Mouse (Mus musculus) brain, embryonic 14.5 days (tissue): ENCODE measurements at regions not wholly inside any gene's neighbourhood (a gene's known extent, or its start where the extent isn't known, plus 50 kb on each side); places are given as distances from the start of the nearest gene placed in this dataset.
"Not testable (repeated sequence)": the region's sequence is repeated elsewhere in the genome, so short reads cannot be mapped to it uniquely, and the experiment has no call there.

Source experiments
- DNase-seq: peaks from one replicate; pipeline ENCODE4 v3.0.0-alpha.2; 2011; ENCODE audit warnings: low read depth
- CTCF ChIP-seq: fragments of 200-500 bp; IDR thresholded peaks from 2 replicates; pipeline ENCODE4 v1.5.1; 2012; ENCODE audit warnings: inconsistent platforms, mild to moderate bottlenecking, moderate library complexity, borderline replicate concordance; ENCODE audit not compliant: insufficient read depth, insufficient read length; ENCODE audit errors: extremely low read depth
- POLR2A ChIP-seq: fragments of 200-500 bp; IDR thresholded peaks from 2 replicates; pipeline ENCODE4 v1.6.1; 2012; ENCODE audit warnings: mild to moderate bottlenecking, inconsistent platforms, borderline replicate concordance; ENCODE audit not compliant: poor library complexity, insufficient read depth, insufficient read length, severe bottlenecking; ENCODE audit errors: extremely low read depth

DNA sequence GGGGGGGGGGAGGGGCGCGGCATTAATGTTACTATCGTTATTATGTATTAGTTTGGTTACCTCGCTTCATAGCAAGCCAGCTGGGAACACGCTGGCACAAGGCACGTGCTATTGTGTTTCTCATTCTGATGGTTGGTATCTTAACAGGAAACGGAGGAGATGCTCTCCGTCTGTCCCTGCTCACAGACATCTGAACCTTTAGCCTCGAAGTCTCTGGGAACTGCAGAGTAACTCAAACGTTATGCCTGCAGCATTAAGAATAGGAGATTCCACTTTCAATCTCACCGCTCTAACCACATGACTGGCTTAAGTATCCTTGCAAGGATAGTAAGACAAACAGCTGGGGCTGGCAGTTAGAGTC, 80.0 kb downstream of the Nfkbiz start:
- no peak for TF ChIP-seq POLR2A
- no peak for TF ChIP-seq CTCF
- DNase-seq: no peak

DNA sequence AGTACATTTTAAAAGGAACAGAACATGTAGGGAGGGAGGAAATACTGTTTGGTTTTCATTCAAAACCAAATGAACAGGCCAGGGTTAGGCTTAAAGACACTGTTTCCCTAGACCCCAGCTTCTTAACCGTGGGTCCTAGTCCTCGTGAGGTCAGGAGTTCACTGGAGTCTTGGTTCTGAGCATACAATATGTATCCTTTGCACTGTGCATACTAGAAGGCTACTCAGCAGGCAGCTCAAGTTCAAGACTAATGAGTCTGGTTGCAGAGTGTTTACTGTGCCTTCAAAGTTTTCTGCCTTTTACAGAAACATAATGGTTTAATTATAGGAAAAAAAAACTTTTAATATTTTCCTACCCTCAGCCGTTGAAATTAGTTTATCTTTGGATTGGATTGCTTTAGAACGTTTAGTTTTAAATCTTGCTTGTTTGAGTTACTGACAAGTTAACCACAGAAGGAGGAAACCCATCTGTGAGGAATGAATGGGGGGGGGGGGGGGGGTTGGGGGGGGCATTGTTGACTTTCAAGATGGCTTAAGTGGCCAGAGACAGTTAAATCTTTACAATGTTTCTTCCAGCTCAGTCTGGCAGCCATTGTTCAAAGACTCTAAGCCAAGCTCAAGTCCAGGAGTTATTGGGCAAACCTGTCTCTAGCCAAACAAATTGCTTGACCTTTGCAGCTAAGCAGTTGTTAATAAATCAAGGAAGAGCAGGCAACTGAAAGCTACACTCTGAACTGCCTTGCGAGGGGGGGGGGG, 80.6 kb downstream of the Nfkbiz start:
- no peak for TF ChIP-seq POLR2A
- no peak for TF ChIP-seq CTCF
- no peak for DNase-seq

DNA sequence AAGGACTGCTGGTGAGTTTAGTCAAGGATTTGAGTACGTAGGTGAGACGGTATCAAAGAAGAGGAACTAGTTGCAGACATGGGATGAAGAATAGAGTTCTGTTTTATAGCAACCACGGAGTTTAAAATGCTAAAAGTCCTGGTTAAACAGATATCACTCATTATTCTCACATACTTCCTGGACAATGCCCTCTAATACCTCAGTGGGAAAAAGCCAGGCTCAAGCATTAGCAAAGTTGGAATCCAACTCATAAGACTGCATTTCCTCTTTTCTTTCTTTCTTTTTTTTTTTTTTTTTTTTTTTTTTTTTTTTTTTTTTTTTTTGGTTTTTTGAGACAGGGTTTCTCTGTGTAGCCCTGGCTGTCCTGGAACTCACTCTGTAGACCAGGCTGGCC, 81.3 kb downstream of the Nfkbiz start:
- not testable (repeated sequence) for DNase-seq

DNA sequence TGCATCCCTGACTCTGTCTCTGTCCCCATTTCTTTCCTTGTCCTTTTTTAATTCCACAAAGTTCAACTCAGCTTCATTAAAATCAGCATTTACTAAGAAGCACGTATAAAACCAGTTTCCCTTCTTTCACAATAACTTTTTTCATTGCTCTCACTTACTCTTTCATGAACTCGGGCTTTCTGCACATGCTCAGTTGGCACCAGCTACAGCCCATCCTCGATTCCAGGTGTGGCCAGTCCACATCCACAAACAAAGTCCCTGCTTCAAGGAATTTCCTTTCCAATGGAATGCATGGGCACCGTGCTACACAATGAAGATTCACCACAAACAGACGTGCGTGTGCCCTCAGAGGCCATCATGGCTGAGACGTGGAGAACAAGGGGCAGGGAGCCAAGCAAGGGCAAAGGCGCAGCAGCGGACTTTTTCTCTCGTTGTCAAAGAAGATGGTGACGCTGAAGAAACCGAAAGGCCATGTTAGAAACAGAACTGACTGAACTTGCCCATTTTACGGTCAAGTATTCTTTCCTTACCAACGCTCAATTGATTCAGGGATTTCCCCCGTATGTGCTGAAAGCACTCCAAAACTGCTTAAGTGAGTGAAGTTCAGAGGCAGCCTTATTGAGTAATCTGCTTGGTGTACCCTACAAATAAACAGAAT, 81.8 kb downstream of the Nfkbiz start:
- DNase-seq: no peak
- TF ChIP-seq CTCF (no peak), POLR2A (no peak)

DNA sequence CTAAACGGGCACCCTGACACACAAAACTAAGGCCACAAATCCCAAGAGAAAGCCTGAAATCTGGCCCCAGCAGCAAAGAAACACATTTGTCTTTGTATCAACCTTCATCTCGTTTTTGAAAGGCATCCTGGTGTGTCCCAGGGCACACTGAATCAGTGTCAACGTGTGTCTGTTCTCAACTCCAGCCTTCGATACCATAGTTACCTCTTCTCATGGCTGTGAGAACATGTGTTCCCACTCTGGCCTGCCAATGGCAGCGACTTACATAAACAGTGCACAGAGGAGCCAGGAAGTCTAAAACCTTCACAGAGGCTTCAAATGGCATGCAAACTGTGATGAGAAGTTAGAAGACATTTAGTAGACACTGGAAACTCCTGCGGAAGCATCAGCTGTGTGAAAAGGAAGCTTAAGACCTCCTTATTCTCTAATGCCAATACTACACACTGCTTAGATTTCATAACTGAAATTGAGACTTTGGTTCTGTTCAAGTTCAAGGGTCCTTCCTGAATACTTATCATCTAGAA, 83.3 kb downstream of the Nfkbiz start:
- DNase-seq: no peak
- TF ChIP-seq CTCF: no peak
- TF ChIP-seq POLR2A: no peak

DNA sequence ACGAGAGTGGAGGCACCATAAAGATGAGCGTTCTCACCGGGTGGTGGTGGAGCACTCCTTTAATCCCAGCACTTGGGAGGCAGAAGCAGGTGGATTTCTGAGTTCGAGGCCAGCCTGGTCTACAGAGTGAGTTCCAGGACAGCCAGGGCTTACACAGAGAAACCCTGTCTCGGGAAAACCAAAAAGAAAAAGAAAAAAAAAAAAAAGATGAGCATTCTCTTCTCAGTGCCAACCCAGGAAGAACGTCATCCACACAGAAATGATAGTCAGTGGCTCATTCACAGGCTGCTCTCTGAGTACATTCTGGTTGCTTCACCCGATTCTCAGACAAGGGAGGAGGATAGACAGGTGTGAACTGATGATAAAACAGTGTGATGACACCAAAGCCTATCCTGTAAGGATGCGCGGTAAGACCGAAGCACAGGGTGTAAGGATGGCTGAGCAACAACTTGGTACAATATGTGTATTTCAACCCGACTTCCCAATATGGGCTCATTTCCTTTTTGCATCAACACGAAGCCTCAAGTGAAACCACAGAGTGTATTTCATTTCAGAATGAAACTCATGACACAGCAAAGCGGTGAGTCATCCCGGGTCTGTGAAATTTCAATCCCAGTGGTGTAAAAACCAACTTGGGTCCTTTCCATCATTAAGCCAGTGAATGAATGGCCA, 84.5 kb downstream of the Nfkbiz start:
- no peak for DNase-seq
- TF ChIP-seq CTCF (no peak), POLR2A (no peak)

DNA sequence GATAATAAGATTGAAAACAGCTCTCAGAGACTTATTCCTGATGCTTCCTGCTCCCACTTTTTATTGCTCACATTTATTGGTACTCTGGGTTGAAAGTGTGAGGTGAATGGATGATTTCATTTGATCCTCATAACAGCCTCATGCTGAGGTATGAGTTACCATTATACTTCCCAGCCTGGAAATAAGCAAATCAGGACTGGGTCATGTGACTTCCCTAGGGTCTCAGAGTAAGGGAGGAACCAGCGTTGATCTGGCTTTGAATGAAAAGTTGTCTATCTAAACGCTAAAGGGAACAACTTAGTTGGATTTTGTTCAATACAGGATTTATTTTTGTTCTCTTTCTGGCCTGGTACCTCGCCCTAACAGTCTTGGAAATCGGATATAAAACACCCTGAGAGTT, 85.3 kb downstream of the Nfkbiz start:
- TF ChIP-seq POLR2A (no peak), CTCF (no peak)
- DNase-seq: no peak

DNA sequence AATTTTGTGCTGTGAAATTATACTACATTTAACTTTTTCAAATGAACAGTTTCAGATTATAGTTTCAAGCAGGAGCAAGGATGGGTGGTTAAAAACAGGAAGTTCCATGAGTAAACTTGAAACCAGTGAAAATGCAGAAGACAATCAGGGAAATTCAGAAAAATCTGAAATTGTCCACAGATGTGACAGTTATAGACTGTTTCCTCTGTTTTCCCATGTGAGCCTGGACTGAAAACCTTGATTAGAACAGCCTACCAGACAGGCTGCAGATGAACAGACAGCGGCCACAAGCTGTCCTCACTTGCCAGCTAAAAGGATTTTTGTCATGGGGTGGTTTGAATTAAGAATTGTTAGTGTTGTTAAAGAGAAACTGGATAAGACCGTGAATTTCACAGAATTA, 91.4 kb downstream of the Nfkbiz start:
- no peak for DNase-seq
- TF ChIP-seq CTCF: no peak
- TF ChIP-seq POLR2A: no peak

DNA sequence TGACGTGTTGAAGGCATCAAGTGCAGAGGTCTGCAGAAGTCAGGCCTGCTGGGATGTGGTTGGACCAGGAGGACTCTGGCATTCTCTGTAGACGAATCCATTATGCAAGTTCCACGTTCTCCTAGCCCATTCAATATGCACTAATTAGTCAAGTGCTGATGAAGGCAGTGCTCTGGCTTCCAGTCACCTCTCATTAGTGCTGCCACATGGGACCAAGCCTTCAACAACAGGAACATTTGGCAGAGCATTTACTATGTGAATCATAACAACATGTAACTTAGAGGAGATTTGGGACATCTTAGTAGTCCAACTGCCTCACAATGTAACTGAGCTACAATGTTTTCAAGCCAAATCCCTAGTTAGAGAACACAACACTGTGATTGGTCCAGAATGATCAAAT, 92.5 kb downstream of the Nfkbiz start:
- TF ChIP-seq POLR2A (no peak), CTCF (no peak)
- DNase-seq: peak; percentile 74

DNA sequence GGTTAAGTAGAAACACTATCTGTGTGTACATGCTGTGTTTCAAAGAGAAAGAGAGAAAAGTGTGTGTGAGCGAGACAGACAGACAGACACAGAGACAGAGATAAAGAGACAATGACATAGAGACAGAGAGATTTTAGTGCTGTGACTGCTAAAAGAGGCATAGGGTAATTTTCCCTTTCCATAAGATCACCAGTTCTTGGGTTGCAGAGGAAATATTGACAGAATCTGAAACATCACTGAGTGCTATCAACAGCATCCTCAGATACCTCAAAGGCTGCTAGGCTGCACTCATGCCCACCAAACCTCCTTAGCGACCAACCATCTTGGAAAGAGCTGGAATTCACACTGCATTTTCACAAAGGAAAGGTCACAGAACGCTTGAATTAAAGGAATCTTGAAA, 93.6 kb downstream of the Nfkbiz start:
- DNase-seq: no peak
- TF ChIP-seq CTCF (no peak), POLR2A (no peak)

DNA sequence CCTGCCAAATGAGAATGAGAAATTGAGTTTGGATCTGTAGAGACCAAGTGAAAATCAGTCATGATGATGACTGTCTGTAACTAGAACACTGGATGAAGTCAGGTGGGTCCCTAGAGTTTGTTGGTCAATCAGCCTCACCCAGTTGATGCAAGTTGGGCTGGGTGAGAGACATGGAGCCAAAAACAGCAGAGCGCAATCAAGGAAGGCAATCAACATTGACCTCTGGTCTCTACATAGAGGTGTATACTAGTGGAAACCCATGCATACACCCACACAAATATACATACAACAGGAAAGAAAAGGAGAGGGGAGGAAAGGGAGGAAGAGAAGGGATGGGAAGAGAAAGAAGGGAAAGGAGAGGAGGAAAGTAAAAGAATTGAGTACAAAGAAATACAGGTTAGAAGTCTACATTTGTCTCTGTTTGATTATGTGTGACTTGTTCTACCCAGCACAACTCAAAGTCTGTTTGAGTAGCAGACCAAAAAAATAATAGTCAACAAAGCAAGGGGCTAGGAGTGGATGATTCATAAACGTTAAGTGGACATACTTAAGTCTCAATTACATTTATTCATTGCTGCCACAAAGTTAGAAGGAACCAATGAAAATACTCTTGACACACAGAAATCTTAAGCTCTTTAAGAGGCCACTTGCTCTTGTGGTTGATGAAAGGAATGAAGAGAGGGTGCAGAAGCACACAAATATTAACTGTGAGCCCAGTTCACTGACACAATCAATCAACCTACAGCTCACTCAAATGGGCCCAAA, 97.4 kb downstream of the Nfkbiz start:
- no peak for TF ChIP-seq POLR2A
- no peak for TF ChIP-seq CTCF
- DNase-seq: no peak

DNA sequence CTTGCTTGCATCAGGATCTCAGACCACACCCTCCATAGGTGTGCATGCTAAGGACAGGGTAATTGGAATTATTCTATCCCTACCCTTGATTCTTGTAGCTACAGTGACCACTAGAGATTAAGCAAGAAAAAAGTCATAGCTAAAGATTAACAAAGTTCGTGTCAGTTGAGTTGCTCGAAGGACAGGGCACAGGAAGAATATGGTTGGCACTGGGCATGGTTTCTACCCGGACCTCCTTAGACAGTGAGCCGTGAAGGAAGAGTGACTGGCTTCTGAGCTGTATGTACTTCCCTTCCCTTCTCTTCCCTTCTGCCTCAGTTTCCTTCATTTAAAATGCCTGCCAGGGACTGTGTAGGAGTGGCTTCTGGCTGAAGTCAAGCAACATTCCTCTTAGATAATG, 100.0 kb downstream of the Nfkbiz start:
- no peak for DNase-seq
- no peak for TF ChIP-seq CTCF
- no peak for TF ChIP-seq POLR2A

DNA sequence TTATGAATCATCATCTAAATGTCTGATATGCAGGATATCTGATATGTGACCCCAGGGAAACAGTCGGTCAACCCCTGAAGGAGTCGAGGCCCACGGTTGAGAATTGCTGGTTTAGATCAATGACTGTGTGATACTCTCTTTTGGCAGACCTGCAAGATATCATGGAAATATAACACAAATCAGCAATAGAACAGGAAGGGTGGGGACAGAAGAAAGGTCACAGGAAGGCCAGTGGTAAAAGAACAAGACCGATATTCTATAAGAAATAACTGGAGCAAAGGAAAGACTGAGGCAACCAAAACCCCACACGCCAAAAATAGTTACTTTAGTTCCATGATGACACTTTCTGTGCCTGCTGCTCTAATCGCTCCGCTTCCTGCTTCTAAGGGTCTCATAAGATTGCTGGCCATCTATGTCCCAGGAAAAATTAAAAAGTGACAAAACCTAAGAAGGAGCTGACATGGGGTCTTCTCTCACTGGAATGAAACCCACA, 103.2 kb downstream of the Nfkbiz start:
- TF ChIP-seq POLR2A (no peak), CTCF (no peak)
- DNase-seq: no peak
